Mouse (Mus musculus) limb, embryonic 14.5 days (tissue): ENCODE measurements around the gene Psma6. TPM values are rescaled to one million over a fixed set of nuclear protein-coding genes. Genes with fewer than 3 reads are reported as not detected.

Experiments
- ATAC-seq: fragments of 200-750 bp; cut with Nextera tagmentation; 2 replicates; pipeline ENCODE4 v1.8.0; 2017; ENCODE audit warnings: low read depth, moderate number of reproducible peaks, moderate TSS enrichment; ENCODE audit not compliant: low FRiP score
- DNase-seq: peaks from one replicate; pipeline ENCODE4 v3.0.0-alpha.2; 2015; ENCODE audit warnings: low spot score
- H3K27ac ChIP-seq: fragments of 300-500 bp; sonication (generic); replicated peaks from 2 replicates; pipeline ENCODE4 v1.5.1; 2014; ENCODE audit warnings: low read depth, mild to moderate bottlenecking, low read length, moderate library complexity, mixed read lengths
- H3K27me3 ChIP-seq: fragments of 300-500 bp; sonication (generic); 2 replicates; pipeline ENCODE4 v1.6.1; 2014; ENCODE audit warnings: low read length, mixed read lengths; ENCODE audit not compliant: control insufficient read depth, insufficient read depth
- H3K36me3 ChIP-seq: fragments of 300-500 bp; sonication (generic); 2 replicates; pipeline ENCODE4 v1.6.1; 2014; ENCODE audit warnings: mild to moderate bottlenecking, low read length, moderate library complexity, mixed read lengths; ENCODE audit not compliant: control insufficient read depth, insufficient read depth
- H3K4me1 ChIP-seq: fragments of 300-500 bp; sonication (generic); 2 replicates; pipeline ENCODE4 v1.6.1; 2014; ENCODE audit warnings: antibody characterized with exemption, low read length, mixed read lengths; ENCODE audit not compliant: control insufficient read depth, insufficient read depth
- H3K4me2 ChIP-seq: fragments of 300-500 bp; sonication (generic); replicated peaks from 2 replicates; pipeline ENCODE4 v1.6.1; 2014; ENCODE audit warnings: low read depth, mild to moderate bottlenecking, low read length, moderate library complexity; ENCODE audit not compliant: severe bottlenecking
- H3K4me3 ChIP-seq: fragments of 300-500 bp; sonication (generic); replicated peaks from 2 replicates; pipeline ENCODE4 v1.5.1; 2014; ENCODE audit warnings: low read length
- H3K9ac ChIP-seq: fragments of 300-500 bp; sonication (generic); 2 replicates; pipeline ENCODE4 v1.6.1; 2014; ENCODE audit warnings: mild to moderate bottlenecking, low read depth, low read length, moderate library complexity; ENCODE audit not compliant: severe bottlenecking
- H3K9me3 ChIP-seq: fragments of 300-500 bp; sonication (generic); 2 replicates; pipeline ENCODE4 v1.6.1; 2016; ENCODE audit warnings: low read length; ENCODE audit not compliant: control insufficient read depth
- POLR2A ChIP-seq: fragments of 200-500 bp; IDR thresholded peaks from 2 replicates; pipeline ENCODE4 v1.8.0; 2012; ENCODE audit warnings: inconsistent platforms, mild to moderate bottlenecking, moderate library complexity, borderline replicate concordance; ENCODE audit not compliant: insufficient read depth, insufficient read length; ENCODE audit errors: extremely low read depth
- WGBS: fragments of 180-500 bp; shearing (Covaris S2); extraction: QIAGEN DNeasy Blood & Tissue Kit; methylation state at CpG from one replicate; pipeline ENCODE4 v1.1.7; 2014; 5-methylcytosine and 5-hydroxymethylcytosine counted together
- polyA plus RNA-seq, 2 experiments: library from polyadenylated mRNA; depleted of rRNA in 1 of 2; stranded (reverse) in 1 of 2; unstranded in 1 of 2; fragments of >200 nt; fragmentation: Nextera tagmentation in 1 of 2; extraction: Ambion mirVana in 1 of 2; gene quantifications; 2 replicates each; pipeline versions ENCODE4 v1.2.1 to v1.2.3; 2012 to 2014

Psma6 gene
- polyA plus RNA-seq, 2 experiments: 167 to 425 TPM

DNA sequence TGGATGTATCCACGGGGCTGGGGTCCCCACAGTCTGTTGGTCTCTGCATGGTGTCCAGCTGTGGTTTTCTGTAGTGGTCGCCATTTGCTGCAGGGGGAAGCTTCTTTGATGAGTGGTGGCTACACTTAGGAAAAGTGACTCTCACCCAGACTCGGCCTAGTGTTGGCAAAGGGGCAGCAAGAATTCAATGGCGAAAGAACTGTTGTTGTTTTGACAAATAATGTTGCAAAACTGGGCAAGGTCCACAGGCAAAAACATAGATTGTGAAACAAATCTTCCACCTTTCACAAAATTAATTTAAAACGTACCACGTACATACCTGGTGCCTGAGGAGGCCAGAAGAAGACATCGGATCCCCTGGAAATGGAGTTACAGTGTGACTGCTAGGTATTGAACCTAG is 42.3 kb downstream of the Psma6 start:
- Histone ChIP-seq H3K4me2 (no peak overlapping the region), H3K27ac (no peak overlapping the region), H3K36me3 (no peaks in the 10 kb centered on the region), H3K4me1 (no peaks in the 10 kb centered on the region), H3K9me3 (no peaks in the 10 kb centered on the region), H3K9ac (no peak overlapping the region), H3K27me3 (no peaks in the 10 kb centered on the region), H3K4me3 (no peak overlapping the region)
- WGBS: 89% methylated on average over 7 of the region's 7 CpGs
- TF ChIP-seq POLR2A: no peak
- DNase-seq (no peak), ATAC-seq (no peak)

- no peak overlapping the region for H3K27ac ChIP-seq
- H3K4me2 ChIP-seq: no peak overlapping the region
- H3K9me3 ChIP-seq: no peaks in the 10 kb centered on the region
- no peak overlapping the region for H3K9ac ChIP-seq
- DNase-seq (no peak), ATAC-seq (no peak)
- H3K4me1 ChIP-seq: no peaks in the 10 kb centered on the region
- no peaks in the 10 kb centered on the region for H3K36me3 ChIP-seq
- no peak for TF ChIP-seq POLR2A
- no peak overlapping the region for H3K4me3 ChIP-seq
- no peaks in the 10 kb centered on the region for H3K27me3 ChIP-seq
- 84% methylated on average over 8 of the region's 8 CpGs for WGBS
Observed at GRCm38 (mm10) chr12:55429201-55429600, 45.2 kb downstream of the Psma6 start.

- no peak overlapping the region for H3K4me3 ChIP-seq
- no peak overlapping the region for H3K9ac ChIP-seq
- no peaks in the 10 kb centered on the region for H3K36me3 ChIP-seq
- no peak overlapping the region for H3K27ac ChIP-seq
- 87% methylated on average over 4 of the region's 4 CpGs for WGBS
- no peaks in the 10 kb centered on the region for H3K27me3 ChIP-seq
- H3K4me1 ChIP-seq: no peaks in the 10 kb centered on the region
- ATAC-seq (no peak), DNase-seq (no peak)
- no peak overlapping the region for H3K4me2 ChIP-seq
- no peak for TF ChIP-seq POLR2A
- no peaks in the 10 kb centered on the region for H3K9me3 ChIP-seq
Observed at GRCm38 (mm10) chr12:55429956-55430355, 45.9 kb downstream of the Psma6 start.

DNA sequence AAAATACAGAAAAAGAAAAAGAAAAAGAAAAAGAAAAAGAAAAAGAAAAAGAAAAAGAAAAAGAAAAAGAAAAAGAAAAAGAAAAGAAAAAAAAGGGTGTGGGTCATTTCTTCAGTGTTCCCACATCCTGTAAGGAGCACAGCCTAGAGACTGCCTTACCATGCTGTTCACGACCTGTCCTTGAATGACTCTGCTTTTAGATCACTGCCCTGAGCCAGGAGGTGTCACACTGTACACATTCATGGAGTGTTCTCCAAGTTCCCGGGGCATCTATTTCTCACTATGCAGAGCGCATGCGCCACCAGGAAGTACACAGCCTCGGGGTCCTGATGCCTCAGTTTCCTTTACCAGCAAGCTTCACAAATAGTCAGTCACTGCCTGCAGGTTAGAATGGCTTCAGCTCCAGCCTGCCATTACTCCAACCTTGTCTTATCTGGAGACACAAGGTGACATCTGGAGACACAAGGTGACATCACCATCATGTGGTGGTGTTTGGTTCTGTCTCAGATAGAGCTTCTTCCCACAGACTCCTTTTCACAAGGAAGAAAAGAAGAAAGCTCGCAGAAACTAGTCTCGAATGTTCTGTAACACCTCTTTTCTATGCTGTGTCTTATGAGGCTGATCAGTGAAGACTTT is 48.4 kb downstream of the Psma6 start:
- no peaks in the 10 kb centered on the region for H3K9me3 ChIP-seq
- no peak for ATAC-seq
- H3K4me3 ChIP-seq: no peak overlapping the region
- no peak for TF ChIP-seq POLR2A
- H3K27me3 ChIP-seq: no peaks in the 10 kb centered on the region
- DNase-seq: no peak
- H3K4me2 ChIP-seq: no peak overlapping the region
- no peak overlapping the region for H3K9ac ChIP-seq
- H3K27ac ChIP-seq: no peak overlapping the region
- 87% methylated on average over 7 of the region's 7 CpGs for WGBS
- no peaks in the 10 kb centered on the region for H3K36me3 ChIP-seq
- H3K4me1 ChIP-seq: peaks cover 6% of the 10 kb centered on the region

DNA sequence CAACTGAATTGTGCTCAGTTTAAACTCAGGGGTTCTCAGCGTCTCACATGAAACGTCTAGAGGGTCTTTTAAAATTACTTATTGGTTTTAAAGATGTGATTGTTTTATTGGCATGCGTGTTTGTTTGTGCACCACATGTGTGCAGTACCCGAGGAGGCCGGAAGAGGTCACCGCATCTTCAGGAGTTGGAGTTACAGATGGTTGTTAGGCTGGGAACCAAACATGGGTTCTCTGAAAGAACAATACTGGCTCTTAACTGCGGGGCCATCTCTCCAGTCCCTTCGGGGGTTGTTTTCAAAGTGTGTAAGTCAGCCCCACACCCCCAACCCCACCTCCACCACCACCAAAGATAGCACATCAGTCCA is 48.9 kb downstream of the Psma6 start:
- TF ChIP-seq POLR2A: no peak
- H3K4me2 ChIP-seq: no peak overlapping the region
- peaks cover 8% of the 10 kb centered on the region for H3K4me1 ChIP-seq
- DNase-seq (no peak), ATAC-seq (no peak)
- no peak overlapping the region for H3K4me3 ChIP-seq
- no peak overlapping the region for H3K9ac ChIP-seq
- H3K9me3 ChIP-seq: no peaks in the 10 kb centered on the region
- no peaks in the 10 kb centered on the region for H3K27me3 ChIP-seq
- no peak overlapping the region for H3K27ac ChIP-seq
- H3K36me3 ChIP-seq: no peaks in the 10 kb centered on the region
- 91% methylated on average over 8 of the region's 8 CpGs for WGBS
